Mouse (Mus musculus) liver, postnatal 0 days (tissue): Measurements from ENCODE around the gene Dlg2. TPM values are rescaled to one million over a fixed set of nuclear protein-coding genes. Genes with fewer than 3 reads are reported as not detected.
A peak's percentile ranks its signal among the peaks of the same experiment; 100 is the strongest.

ENCODE experiments used
- ATAC-seq: fragments of 200-750 bp; cut with Nextera tagmentation; 2 replicates; pipeline ENCODE4 v1.8.0; 2017; ENCODE audit warnings: mild to moderate bottlenecking, moderate library complexity
- DNase-seq: peaks from one replicate; pipeline ENCODE4 v3.0.0-alpha.2; 2016
- H3K27ac ChIP-seq: fragments of 300-500 bp; sonication (generic); 2 replicates; pipeline ENCODE4 v1.5.1; 2014; ENCODE audit warnings: antibody characterized with exemption, moderate library complexity, mild to moderate bottlenecking, low read depth
- H3K27me3 ChIP-seq: fragments of 300-500 bp; sonication (generic); 2 replicates; pipeline ENCODE4 v1.6.1; 2014; ENCODE audit warnings: low read length, control low read depth, mixed read lengths; ENCODE audit not compliant: insufficient read depth
- H3K36me3 ChIP-seq: fragments of 300-500 bp; sonication (generic); replicated peaks from 2 replicates; pipeline ENCODE4 v1.6.1; 2014; ENCODE audit warnings: mild to moderate bottlenecking, control low read depth, low read length, moderate library complexity, mixed read lengths; ENCODE audit not compliant: insufficient read depth
- H3K4me1 ChIP-seq: fragments of 300-500 bp; sonication (generic); 2 replicates; pipeline ENCODE4 v1.6.1; 2014; ENCODE audit warnings: antibody characterized with exemption, mild to moderate bottlenecking, control low read depth; ENCODE audit not compliant: insufficient read depth
- H3K4me2 ChIP-seq: fragments of 300-500 bp; sonication (generic); 2 replicates; pipeline ENCODE4 v1.6.1; 2014; ENCODE audit warnings: low read depth, mild to moderate bottlenecking, low read length, moderate library complexity, mixed read lengths
- H3K4me3 ChIP-seq: fragments of 300-500 bp; sonication (generic); 2 replicates; pipeline ENCODE4 v1.5.1; 2014; ENCODE audit warnings: low read depth, low read length
- H3K9ac ChIP-seq: fragments of 300-500 bp; sonication (generic); replicated peaks from 2 replicates; pipeline ENCODE4 v1.6.1; 2014; ENCODE audit warnings: mild to moderate bottlenecking, moderate library complexity
- H3K9me3 ChIP-seq: fragments of 300-500 bp; sonication (generic); 2 replicates; pipeline ENCODE4 v1.6.1; 2016; ENCODE audit warnings: mild to moderate bottlenecking, control low read depth, low read length, mixed read lengths
- CTCF ChIP-seq: sonication (generic); IDR thresholded peaks from 2 replicates; pipeline ENCODE4 v1.5.1; 2016; ENCODE audit warnings: antibody characterized with exemption, low read depth
- EP300 ChIP-seq: IDR thresholded peaks from 2 replicates; pipeline ENCODE4 v1.6.1; 2016; ENCODE audit warnings: antibody characterized with exemption, low read depth, mild to moderate bottlenecking
- WGBS: fragments of 180-500 bp; shearing (Covaris S2); extraction: QIAGEN DNeasy Blood & Tissue Kit; methylation state at CpG from one replicate; pipeline ENCODE4 v1.1.7; 2014; ENCODE audit not compliant: insufficient replicate concordance; 5-methylcytosine and 5-hydroxymethylcytosine counted together
- polyA plus RNA-seq: library from polyadenylated mRNA; unstranded; fragments of >200 nt; fragmentation: Nextera tagmentation; extraction: Ambion mirVana; gene quantifications from 2 replicates; pipeline ENCODE4 v1.2.1, GENCODE M21; 2015

The Dlg2 gene
- polyA plus RNA-seq, 1 experiment from 2014 or later = 0.41 TPM

- WGBS = 77% methylated on average over 4 of the region's 4 CpGs
- Histone ChIP-seq H3K4me3 (no peak overlapping the region), H3K9me3 (no peaks in the 10 kb centered on the region), H3K4me1 (no peaks in the 10 kb centered on the region), H3K36me3 (no peaks in the 10 kb centered on the region), H3K4me2 (no peak overlapping the region), H3K27ac (no peak overlapping the region), H3K9ac (no peak overlapping the region), H3K27me3 (no peaks in the 10 kb centered on the region)
- ATAC-seq (no peak), DNase-seq (no peak)
- TF ChIP-seq CTCF (no peak), EP300 (no peak)
These were observed 568.7 kb downstream of the Dlg2 start for GRCm38 (mm10) chr7:91044998-91045741.

GRCm38 (mm10) chr7:91045742-91046098 lies 569.2 kb downstream of the Dlg2 start:
- DNase-seq (no peak), ATAC-seq (no peak)
- no peaks in the 10 kb centered on the region for H3K27me3 ChIP-seq
- no peak overlapping the region for H3K9ac ChIP-seq
- H3K4me3 ChIP-seq = no peak overlapping the region
- H3K4me1 ChIP-seq = no peaks in the 10 kb centered on the region
- H3K9me3 ChIP-seq = no peaks in the 10 kb centered on the region
- 71% methylated on average over 1 of the region's 1 CpGs for WGBS
- H3K36me3 ChIP-seq = no peaks in the 10 kb centered on the region
- no peak overlapping the region for H3K4me2 ChIP-seq
- no peak for TF ChIP-seq EP300
- no peak for TF ChIP-seq CTCF
- no peak overlapping the region for H3K27ac ChIP-seq

GRCm38 (mm10) chr7:91063297-91064040 lies 587.0 kb downstream of the Dlg2 start:
- H3K27ac ChIP-seq = no peak overlapping the region
- ATAC-seq = no peak
- no peak overlapping the region for H3K9ac ChIP-seq
- no peaks in the 10 kb centered on the region for H3K27me3 ChIP-seq
- no peaks in the 10 kb centered on the region for H3K9me3 ChIP-seq
- no peaks in the 10 kb centered on the region for H3K4me1 ChIP-seq
- no peak overlapping the region for H3K4me3 ChIP-seq
- 64% methylated on average over 12 of the region's 12 CpGs for WGBS
- H3K36me3 ChIP-seq = no peaks in the 10 kb centered on the region
- TF ChIP-seq EP300 (no peak), CTCF (no peak)
- H3K4me2 ChIP-seq = no peak overlapping the region
- no peak for DNase-seq

- no peak overlapping the region for H3K27ac ChIP-seq
- DNase-seq = no peak
- no peaks in the 10 kb centered on the region for H3K36me3 ChIP-seq
- H3K9ac ChIP-seq = no peak overlapping the region
- H3K4me2 ChIP-seq = no peak overlapping the region
- no peak for ATAC-seq
- no peaks in the 10 kb centered on the region for H3K27me3 ChIP-seq
- H3K9me3 ChIP-seq = no peaks in the 10 kb centered on the region
- WGBS = 64% methylated on average over 9 of the region's 9 CpGs
- no peaks in the 10 kb centered on the region for H3K4me1 ChIP-seq
- no peak for TF ChIP-seq CTCF
- no peak for TF ChIP-seq EP300
- no peak overlapping the region for H3K4me3 ChIP-seq
These were observed 595.6 kb downstream of the Dlg2 start for GRCm38 (mm10) chr7:91071751-91072707.

- no peak overlapping the region for H3K27ac ChIP-seq
- no peak overlapping the region for H3K9ac ChIP-seq
- H3K27me3 ChIP-seq = 0 out of 2 replicates have a peak, but pooled peaks cover 3% of the 10 kb centered on the region
- WGBS = 45% methylated on average over 2 of the region's 2 CpGs
- H3K4me2 ChIP-seq = no peak overlapping the region
- no peaks in the 10 kb centered on the region for H3K9me3 ChIP-seq
- TF ChIP-seq CTCF (no peak), EP300 (no peak)
- H3K36me3 ChIP-seq = no peaks in the 10 kb centered on the region
- ATAC-seq = peak; percentile 66
- no peak overlapping the region for H3K4me3 ChIP-seq
- no peaks in the 10 kb centered on the region for H3K4me1 ChIP-seq
- DNase-seq = no peak
These were observed 609.6 kb downstream of the Dlg2 start for GRCm38 (mm10) chr7:91086071-91086470.
